Mouse (Mus musculus) cerebellum, adult 2 months (tissue): ENCODE measurements around the gene Nova2.

Experiments
- CTCF ChIP-seq: fragments of 200-500 bp; IDR thresholded peaks from 2 replicates; pipeline ENCODE4 v1.5.1; 2011; ENCODE audit warnings: low read depth, mild to moderate bottlenecking, control low read depth, low read length, moderate library complexity, borderline replicate concordance; ENCODE audit not compliant: insufficient read depth
- POLR2A ChIP-seq: fragments of 200-500 bp; IDR thresholded peaks from 2 replicates; pipeline ENCODE4 v1.6.1; 2011; ENCODE audit warnings: low read length, control low read depth, borderline replicate concordance; ENCODE audit not compliant: insufficient read depth

DNA sequence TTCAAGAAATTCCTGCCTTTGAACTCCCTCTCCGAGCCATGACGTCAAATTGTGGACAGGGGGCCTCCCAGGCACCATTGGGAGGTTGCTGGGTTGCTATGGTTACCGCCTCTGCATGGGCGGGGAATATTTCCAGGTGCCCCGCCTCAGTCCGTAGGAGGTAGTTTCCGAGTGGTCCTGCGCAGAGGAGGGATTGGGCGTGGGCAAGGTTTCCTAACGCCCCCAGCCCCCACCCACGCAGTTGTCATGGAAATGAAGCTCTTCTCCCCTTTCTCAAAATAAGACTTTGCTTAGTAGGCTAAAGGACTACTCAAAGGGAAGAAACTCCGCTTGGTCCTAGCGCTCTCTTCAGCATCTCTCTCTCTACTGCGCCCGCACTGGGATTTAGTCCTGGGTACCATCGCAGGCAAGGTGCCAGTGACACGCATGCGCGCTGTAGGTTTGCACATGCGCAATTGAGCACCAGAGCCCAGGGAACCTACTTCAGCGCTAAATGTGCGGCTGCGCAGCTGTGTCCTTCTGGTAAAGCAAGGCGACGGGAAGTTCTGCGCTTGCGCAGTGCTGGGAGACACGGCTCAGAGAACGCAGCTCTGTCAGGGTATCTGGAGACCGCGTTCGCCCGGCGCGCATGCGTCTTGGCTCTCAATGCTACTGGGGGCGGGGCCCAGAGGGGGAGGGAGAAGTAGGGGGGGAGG is 65.1 kb downstream of the Nova2 start, which contains the start of gene Mypop:
- TF ChIP-seq POLR2A (peak; percentile 95; the same call in 1 of the 2 replicates), CTCF (no peak)
